Mouse (Mus musculus): Measurements from ENCODE around the gene Prpsap1. TPM values are rescaled to one million over a fixed set of nuclear protein-coding genes. Genes with fewer than 3 reads are reported as not detected.

Gene Prpsap1
- polyA plus RNA-seq, 1 experiment = 78.2 TPM

DNA sequence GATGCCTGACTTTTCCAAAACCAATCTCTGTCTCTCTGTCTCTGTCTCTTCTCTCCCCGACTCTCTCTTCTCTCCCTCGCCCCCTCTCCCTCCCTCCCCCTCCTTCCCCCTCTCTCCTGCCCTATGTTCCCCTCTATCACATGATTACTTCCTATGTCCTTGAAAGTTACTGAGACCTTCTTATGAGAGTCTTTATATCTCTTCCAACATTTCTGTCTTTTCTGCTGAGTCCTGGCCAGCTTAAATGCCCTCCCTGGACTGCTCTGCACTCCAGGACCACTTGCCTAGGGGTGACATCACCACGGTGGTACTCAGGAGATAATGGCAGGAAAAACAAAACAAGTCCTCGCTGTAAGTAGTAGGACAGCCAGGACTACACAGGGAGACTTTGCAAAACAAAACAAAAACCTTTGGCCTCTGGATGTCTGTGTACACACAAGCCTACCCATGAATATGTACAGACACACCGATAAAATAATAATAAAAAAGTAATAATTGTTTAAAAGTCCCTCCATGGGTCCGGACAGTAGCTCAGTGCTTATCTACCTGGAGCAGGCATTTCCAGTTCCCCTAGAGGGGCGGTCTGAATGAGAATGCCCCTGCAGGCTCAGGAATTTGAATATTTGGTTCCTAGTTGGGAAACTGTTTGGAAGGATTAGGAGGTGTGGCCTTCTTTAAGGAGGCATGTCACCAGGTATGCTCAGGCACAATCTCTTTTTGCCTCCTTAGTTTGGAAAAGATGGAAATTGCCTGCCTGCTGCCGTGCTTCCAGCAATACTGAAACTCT, 69.2 kb downstream of the Prpsap1 start:
- TF ChIP-seq USF1 (IDR thresholded peaks at IDR 0.05; ENCODE audit: low read depth) (no peak), TCF3 (IDR thresholded peaks at IDR 0.05; ENCODE audit: insufficient read length, low read depth) (no peak), MYOD1 (IDR thresholded peaks at IDR 0.05; ENCODE audit: control insufficient read depth in 1 of 3, insufficient read length in 2 of 3, low read depth in 2 of 3) (no peak), MAX (IDR thresholded peaks at IDR 0.05; ENCODE audit: low read depth) (no peak), SRF (IDR thresholded peaks at IDR 0.05; ENCODE audit: control insufficient read depth, insufficient read length, low read depth) (no peak), POLR2A (IDR thresholded peaks at IDR 0.05; ENCODE audit: insufficient read length, low read depth) (no peak), TCF12 (IDR thresholded peaks at IDR 0.05; ENCODE audit: insufficient read depth, poor library complexity, severe bottlenecking) (no peak)
- H3K4me2 ChIP-seq (ENCODE audit: low read depth) = no peak overlapping the region
- H3K4me3 ChIP-seq = no peak overlapping the region
- H3K27me3 ChIP-seq (ENCODE audit: control insufficient read depth, insufficient read depth, insufficient read length) = no peaks in the 10 kb centered on the region
- no peak overlapping the region for H3ac ChIP-seq (ENCODE audit: control insufficient read depth, insufficient read length)
- no peaks in the 10 kb centered on the region for H3K79me2 ChIP-seq (ENCODE audit: control insufficient read depth, insufficient read depth)
- no peaks in the 10 kb centered on the region for H3K36me3 ChIP-seq (ENCODE audit: control insufficient read depth, insufficient read depth)

- no peak for TF ChIP-seq SRF (IDR thresholded peaks at IDR 0.05; ENCODE audit: control insufficient read depth, insufficient read length, low read depth)
- no peak for TF ChIP-seq MYOG (IDR thresholded peaks at IDR 0.05; ENCODE audit: control insufficient read depth in 1 of 3, insufficient read depth in 1 of 3, insufficient read length in 2 of 3, low read depth in 2 of 3)
- TF ChIP-seq MYOD1 (IDR thresholded peaks at IDR 0.05; ENCODE audit: control insufficient read depth in 1 of 3, insufficient read length in 2 of 3, low read depth in 2 of 3) = no peak
- TF ChIP-seq MAX (IDR thresholded peaks at IDR 0.05; ENCODE audit: low read depth) = no peak
- TF ChIP-seq TCF12 (IDR thresholded peaks at IDR 0.05; ENCODE audit: insufficient read depth, poor library complexity, severe bottlenecking) = no peak
- Histone ChIP-seq H3ac (ENCODE audit: control insufficient read depth, insufficient read length) (no peak overlapping the region), H3K4me2 (ENCODE audit: low read depth) (no peak overlapping the region), H3K79me2 (ENCODE audit: control insufficient read depth, insufficient read depth) (no peaks in the 10 kb centered on the region), H3K27me3 (ENCODE audit: control insufficient read depth, insufficient read depth, insufficient read length) (no peaks in the 10 kb centered on the region), H3K36me3 (ENCODE audit: control insufficient read depth, insufficient read depth) (no peaks in the 10 kb centered on the region), H3K4me3 (no peak overlapping the region)
These were observed 70.0 kb downstream of the Prpsap1 start for GRCm38 (mm10) chr11:116423782-116424620.

GRCm38 (mm10) chr11:116423214-116423613, 70.8 kb downstream of the Prpsap1 start:
- Histone ChIP-seq H3K4me3 (no peak overlapping the region), H3K79me2 (ENCODE audit: control insufficient read depth, insufficient read depth) (no peaks in the 10 kb centered on the region), H3K4me2 (ENCODE audit: low read depth) (no peak overlapping the region), H3K36me3 (ENCODE audit: control insufficient read depth, insufficient read depth) (no peaks in the 10 kb centered on the region), H3ac (ENCODE audit: control insufficient read depth, insufficient read length) (no peak overlapping the region), H3K27me3 (ENCODE audit: control insufficient read depth, insufficient read depth, insufficient read length) (no peaks in the 10 kb centered on the region)
- TF ChIP-seq E2F4 (IDR thresholded peaks at IDR 0.05; ENCODE audit: insufficient read depth) (no peak), POLR2A (IDR thresholded peaks at IDR 0.05; ENCODE audit: insufficient read length, low read depth) (no peak), MYOD1 (IDR thresholded peaks at IDR 0.05; ENCODE audit: control insufficient read depth in 1 of 3, insufficient read length in 2 of 3, low read depth in 2 of 3) (no peak), POLR2AphosphoS2 (IDR thresholded peaks at IDR 0.05; ENCODE audit: insufficient read length, low read depth) (no peak), MYOG (IDR thresholded peaks at IDR 0.05; ENCODE audit: control insufficient read depth in 1 of 3, insufficient read depth in 1 of 3, insufficient read length in 2 of 3, low read depth in 2 of 3) (no peak), CEBPB (IDR thresholded peaks at IDR 0.05; ENCODE audit: insufficient read depth, poor library complexity, severe bottlenecking) (no peak), SRF (IDR thresholded peaks at IDR 0.05; ENCODE audit: control insufficient read depth, insufficient read length, low read depth) (no peak), MAX (IDR thresholded peaks at IDR 0.05; ENCODE audit: low read depth) (no peak), TCF12 (IDR thresholded peaks at IDR 0.05; ENCODE audit: insufficient read depth, poor library complexity, severe bottlenecking) (no peak), USF1 (IDR thresholded peaks at IDR 0.05; ENCODE audit: low read depth) (no peak), REST (IDR thresholded peaks at IDR 0.05; ENCODE audit: insufficient read depth, insufficient read length) (no peak), TCF3 (IDR thresholded peaks at IDR 0.05; ENCODE audit: insufficient read length, low read depth) (no peak)

DNA sequence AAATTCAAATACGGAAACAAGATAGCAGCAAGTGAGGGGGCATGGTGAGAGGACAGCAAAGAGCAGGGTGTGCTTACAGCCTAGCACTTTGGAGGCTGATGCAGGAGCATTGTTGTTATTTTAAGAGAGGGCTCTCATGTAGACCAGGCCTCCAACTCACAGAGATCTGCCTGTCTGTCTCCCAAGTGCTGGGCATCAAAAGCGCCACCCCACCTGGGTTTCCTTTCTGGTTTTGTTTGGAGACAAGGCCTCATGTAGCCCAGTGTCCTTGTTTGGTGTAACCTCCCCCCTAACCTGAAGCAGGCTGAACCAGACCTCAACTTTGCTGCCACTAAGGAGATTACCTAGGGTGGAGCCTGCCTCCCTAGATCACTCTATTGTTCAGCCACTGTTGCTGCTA, 71.4 kb downstream of the Prpsap1 start:
- Histone ChIP-seq H3ac (ENCODE audit: control insufficient read depth, insufficient read length) (no peak overlapping the region), H3K4me2 (ENCODE audit: low read depth) (no peak overlapping the region), H3K27me3 (ENCODE audit: control insufficient read depth, insufficient read depth, insufficient read length) (no peaks in the 10 kb centered on the region), H3K36me3 (ENCODE audit: control insufficient read depth, insufficient read depth) (no peaks in the 10 kb centered on the region), H3K79me2 (ENCODE audit: control insufficient read depth, insufficient read depth) (no peaks in the 10 kb centered on the region), H3K4me3 (no peak overlapping the region)
- no peak for TF ChIP-seq E2F4 (IDR thresholded peaks at IDR 0.05; ENCODE audit: insufficient read depth)
- TF ChIP-seq POLR2AphosphoS2 (IDR thresholded peaks at IDR 0.05; ENCODE audit: insufficient read length, low read depth) = no peak
- no peak for TF ChIP-seq USF1 (IDR thresholded peaks at IDR 0.05; ENCODE audit: low read depth)
- no peak for TF ChIP-seq REST (IDR thresholded peaks at IDR 0.05; ENCODE audit: insufficient read depth, insufficient read length)
- no peak for TF ChIP-seq CEBPB (IDR thresholded peaks at IDR 0.05; ENCODE audit: insufficient read depth, poor library complexity, severe bottlenecking)
- no peak for TF ChIP-seq TCF3 (IDR thresholded peaks at IDR 0.05; ENCODE audit: insufficient read length, low read depth)
- no peak for TF ChIP-seq MAX (IDR thresholded peaks at IDR 0.05; ENCODE audit: low read depth)
- TF ChIP-seq TCF12 (IDR thresholded peaks at IDR 0.05; ENCODE audit: insufficient read depth, poor library complexity, severe bottlenecking) = no peak
- no peak for TF ChIP-seq MYOD1 (IDR thresholded peaks at IDR 0.05; ENCODE audit: control insufficient read depth in 1 of 3, insufficient read length in 2 of 3, low read depth in 2 of 3)
- no peak for TF ChIP-seq MYOG (IDR thresholded peaks at IDR 0.05; ENCODE audit: control insufficient read depth in 1 of 3, insufficient read depth in 1 of 3, insufficient read length in 2 of 3, low read depth in 2 of 3)
- no peak for TF ChIP-seq SRF (IDR thresholded peaks at IDR 0.05; ENCODE audit: control insufficient read depth, insufficient read length, low read depth)
